Mouse (Mus musculus): ENCODE results near the gene Dph3. TPM values are rescaled to one million over a fixed set of nuclear protein-coding genes. Genes with fewer than 3 reads are reported as not detected.
"Not testable (repeated sequence)": the region's sequence is repeated elsewhere in the genome, so short reads cannot be mapped to it uniquely, and the experiment has no call there.

Dph3 gene
- 119 TPM for polyA plus RNA-seq (2012; fragmentation: generic; extraction: Trizol)
- long read RNA-seq, experiment 1, transcript Dph3-202 (3 exons, 2,953 nt) = major isoform, 51 of 59 reads
- long read RNA-seq, experiment 1, partial matches to known transcripts = 0 of 59 reads
- long read RNA-seq, experiment 1, other reads (novel, unspliced or antisense) = 2 of 59 reads
- long read RNA-seq, experiment 2, transcript Dph3-204 (3 exons, 3,079 nt) = minor isoform, 12 of 179 reads
- long read RNA-seq, experiment 2, transcript Dph3-205 (2 exons, 809 nt) = minor isoform, 13 of 179 reads
- long read RNA-seq, experiment 2, transcript Dph3-202 (3 exons, 2,953 nt) = major isoform, 148 of 179 reads
- long read RNA-seq, experiment 2, partial matches to known transcripts = 1 of 179 reads
- long read RNA-seq, experiment 2, other reads (novel, unspliced or antisense) = 4 of 179 reads

DNA sequence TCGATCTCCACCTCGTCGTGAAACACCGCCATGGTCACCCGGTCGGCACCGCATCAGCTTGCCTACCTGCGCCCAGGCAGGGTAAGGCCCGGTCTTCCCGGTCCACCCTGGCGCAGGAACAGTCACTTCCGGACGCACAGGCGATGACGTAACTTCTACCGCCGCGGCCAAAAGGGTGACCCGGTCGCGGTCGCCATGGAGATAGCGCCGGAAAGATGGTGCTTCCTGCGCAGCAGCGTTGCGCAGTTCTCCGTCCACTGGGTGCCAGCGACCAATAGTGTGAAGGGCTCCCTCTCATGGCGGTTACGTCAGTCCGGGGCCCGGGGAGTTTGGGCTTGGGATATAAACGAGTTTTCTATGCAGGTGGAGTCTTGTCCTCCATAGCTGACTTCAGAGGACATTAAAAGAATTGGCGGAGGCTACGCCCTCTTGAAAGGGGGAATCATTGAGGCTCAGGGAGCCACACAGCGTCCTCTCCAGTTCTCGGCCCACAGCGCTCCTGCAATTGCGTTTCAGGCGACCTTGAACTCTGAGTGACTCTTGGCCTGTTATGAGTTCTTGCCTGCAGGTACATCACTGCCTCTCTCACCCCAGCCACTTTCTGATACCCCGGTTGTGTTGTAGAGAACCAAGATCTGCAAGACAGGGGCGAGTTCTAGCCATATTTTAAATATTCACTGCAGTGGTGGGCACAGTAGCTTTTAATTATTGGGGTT, at the start of gene Dph3:
Dph3 (minus strand) TSS at position 244 of the 716 bp plus-strand sequence.
- peak within 1 kb of the TSS; percentile 69 for H3K4me3 ChIP-seq (ENCODE audit: insufficient read depth, poor library complexity, severe bottlenecking)
- peaks cover 45% of the 10 kb centered on the region for H3K79me3 ChIP-seq (ENCODE audit: low read depth)
- H3ac ChIP-seq (ENCODE audit: control insufficient read depth, insufficient read length, low read depth) = peak within 1 kb of the TSS; percentile 73
- TF ChIP-seq CTCF (IDR thresholded peaks at IDR 0.05; ENCODE audit: control insufficient read depth, insufficient read depth, insufficient read length) = no peak
- no peak for TF ChIP-seq USF1 (IDR thresholded peaks at IDR 0.05; ENCODE audit: low read depth)
- TF ChIP-seq CEBPB (IDR thresholded peaks at IDR 0.05; ENCODE audit: low read depth) = peak; percentile 37
- TF ChIP-seq MYOD1 (IDR thresholded peaks at IDR 0.05; ENCODE audit: control insufficient read depth, insufficient read length, low read depth) = no peak
- TF ChIP-seq FOSL1 (IDR thresholded peaks at IDR 0.05; ENCODE audit: insufficient read depth, low read length, poor library complexity, severe bottlenecking) = no peak
- no peak for TF ChIP-seq MYOG (IDR thresholded peaks at IDR 0.05; ENCODE audit: control insufficient read depth, extremely low read depth, insufficient read length)
- peak; percentile 17 for TF ChIP-seq MAX (IDR thresholded peaks at IDR 0.05)
- peaks cover 31% of the 10 kb centered on the region for H3K36me3 ChIP-seq (ENCODE audit: control insufficient read depth, insufficient read depth)
- peaks cover 57% of the 10 kb centered on the region for H3K79me2 ChIP-seq (ENCODE audit: control insufficient read depth, insufficient read depth)
- no peaks in the 10 kb centered on the region for H3K27me3 ChIP-seq (ENCODE audit: control insufficient read depth, insufficient read depth, insufficient read length)

- Histone ChIP-seq H3K79me3 (ENCODE audit: low read depth) (no peaks in the 10 kb centered on the region), H3ac (ENCODE audit: control insufficient read depth, insufficient read length, low read depth) (no peak overlapping the region), H3K79me2 (ENCODE audit: control insufficient read depth, insufficient read depth) (no peaks in the 10 kb centered on the region), H3K4me3 (ENCODE audit: insufficient read depth, poor library complexity, severe bottlenecking) (no peak overlapping the region), H3K36me3 (ENCODE audit: control insufficient read depth, insufficient read depth) (no peaks in the 10 kb centered on the region), H3K27me3 (ENCODE audit: control insufficient read depth, insufficient read depth, insufficient read length) (no peaks in the 10 kb centered on the region)
- TF ChIP-seq MYOD1 (IDR thresholded peaks at IDR 0.05; ENCODE audit: control insufficient read depth, insufficient read length, low read depth) = no peak
- TF ChIP-seq CTCF (IDR thresholded peaks at IDR 0.05; ENCODE audit: control insufficient read depth, insufficient read depth, insufficient read length) = no peak
- no peak for TF ChIP-seq FOSL1 (IDR thresholded peaks at IDR 0.05; ENCODE audit: insufficient read depth, low read length, poor library complexity, severe bottlenecking)
- TF ChIP-seq CEBPB (IDR thresholded peaks at IDR 0.05; ENCODE audit: low read depth) = no peak
- no peak for TF ChIP-seq USF1 (IDR thresholded peaks at IDR 0.05; ENCODE audit: low read depth)
- TF ChIP-seq MYOG (IDR thresholded peaks at IDR 0.05; ENCODE audit: control insufficient read depth, extremely low read depth, insufficient read length) = no peak
- TF ChIP-seq MAX (IDR thresholded peaks at IDR 0.05) = no peak
These were observed 48.8 kb upstream of the Dph3 start for GRCm38 (mm10) chr14:32134293-32134692.

DNA sequence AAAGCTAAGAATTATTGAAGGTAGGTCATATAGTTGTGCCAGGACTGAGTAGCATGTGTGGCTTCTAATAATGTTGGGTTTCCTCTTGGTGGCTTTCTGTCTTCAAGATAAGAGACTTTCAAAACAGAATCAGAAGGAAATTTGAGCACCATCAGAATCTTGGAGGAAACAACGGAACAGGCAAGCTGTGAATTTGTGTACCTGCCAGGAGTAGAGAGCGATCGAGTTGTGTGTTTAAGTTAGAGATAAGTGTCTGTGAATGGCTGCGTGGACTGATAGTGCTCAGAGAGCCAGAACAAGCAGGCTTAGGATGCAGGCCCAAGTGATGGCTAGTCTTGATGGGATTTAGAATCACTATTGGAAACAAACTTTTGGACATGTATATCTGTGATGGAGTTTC, 46.3 kb upstream of the Dph3 start:
- H3ac ChIP-seq (ENCODE audit: control insufficient read depth, insufficient read length, low read depth) = no peak overlapping the region
- H3K79me2 ChIP-seq (ENCODE audit: control insufficient read depth, insufficient read depth) = no peaks in the 10 kb centered on the region
- TF ChIP-seq FOSL1 (IDR thresholded peaks at IDR 0.05; ENCODE audit: insufficient read depth, low read length, poor library complexity, severe bottlenecking) (no peak), MYOD1 (IDR thresholded peaks at IDR 0.05; ENCODE audit: control insufficient read depth, insufficient read length, low read depth) (no peak), USF1 (IDR thresholded peaks at IDR 0.05; ENCODE audit: low read depth) (no peak), CTCF (IDR thresholded peaks at IDR 0.05; ENCODE audit: control insufficient read depth, insufficient read depth, insufficient read length) (no peak), MAX (IDR thresholded peaks at IDR 0.05) (no peak), CEBPB (IDR thresholded peaks at IDR 0.05; ENCODE audit: low read depth) (no peak), MYOG (IDR thresholded peaks at IDR 0.05; ENCODE audit: control insufficient read depth, extremely low read depth, insufficient read length) (no peak)

DNA sequence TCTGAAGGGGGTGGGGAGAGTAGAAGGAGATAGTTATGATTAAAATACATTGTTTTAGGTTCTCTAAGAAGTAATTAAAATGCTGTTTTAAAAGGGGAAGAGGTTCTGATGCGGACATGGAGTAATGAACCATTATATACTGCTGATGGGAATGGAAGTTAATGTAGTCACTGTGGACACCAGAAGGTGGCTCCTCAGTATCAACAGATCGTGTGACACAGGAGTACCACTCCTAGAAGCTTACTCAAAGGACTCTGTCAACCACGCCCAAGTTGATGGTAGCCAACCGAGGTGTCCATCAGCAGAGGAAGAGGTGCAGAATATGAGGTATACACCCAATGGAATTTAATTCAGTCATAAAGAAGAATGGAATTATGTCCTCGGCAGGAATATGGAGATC, 42.9 kb upstream of the Dph3 start:
- H3K4me3 ChIP-seq (ENCODE audit: insufficient read depth, poor library complexity, severe bottlenecking) = no peak overlapping the region
- H3K79me3 ChIP-seq (ENCODE audit: low read depth) = no peaks in the 10 kb centered on the region
- no peaks in the 10 kb centered on the region for H3K36me3 ChIP-seq (ENCODE audit: control insufficient read depth, insufficient read depth)
- H3ac ChIP-seq (ENCODE audit: control insufficient read depth, insufficient read length, low read depth) = no peak overlapping the region
- H3K27me3 ChIP-seq (ENCODE audit: control insufficient read depth, insufficient read depth, insufficient read length) = peaks cover 5% of the 10 kb centered on the region
- no peaks in the 10 kb centered on the region for H3K79me2 ChIP-seq (ENCODE audit: control insufficient read depth, insufficient read depth)
- no peak for TF ChIP-seq CTCF (IDR thresholded peaks at IDR 0.05; ENCODE audit: control insufficient read depth, insufficient read depth, insufficient read length)
- TF ChIP-seq MAX (IDR thresholded peaks at IDR 0.05) = no peak
- no peak for TF ChIP-seq CEBPB (IDR thresholded peaks at IDR 0.05; ENCODE audit: low read depth)
- TF ChIP-seq USF1 (IDR thresholded peaks at IDR 0.05; ENCODE audit: low read depth) = no peak
- TF ChIP-seq MYOG (IDR thresholded peaks at IDR 0.05; ENCODE audit: control insufficient read depth, extremely low read depth, insufficient read length) = no peak

More for the DNA sequence above, 46.3 kb upstream of the Dph3 start:
- no peaks in the 10 kb centered on the region for H3K27me3 ChIP-seq (ENCODE audit: control insufficient read depth, insufficient read depth, insufficient read length)
- no peaks in the 10 kb centered on the region for H3K79me3 ChIP-seq (ENCODE audit: low read depth)
- H3K36me3 ChIP-seq (ENCODE audit: control insufficient read depth, insufficient read depth) = no peaks in the 10 kb centered on the region
- no peak overlapping the region for H3K4me3 ChIP-seq (ENCODE audit: insufficient read depth, poor library complexity, severe bottlenecking)

DNA sequence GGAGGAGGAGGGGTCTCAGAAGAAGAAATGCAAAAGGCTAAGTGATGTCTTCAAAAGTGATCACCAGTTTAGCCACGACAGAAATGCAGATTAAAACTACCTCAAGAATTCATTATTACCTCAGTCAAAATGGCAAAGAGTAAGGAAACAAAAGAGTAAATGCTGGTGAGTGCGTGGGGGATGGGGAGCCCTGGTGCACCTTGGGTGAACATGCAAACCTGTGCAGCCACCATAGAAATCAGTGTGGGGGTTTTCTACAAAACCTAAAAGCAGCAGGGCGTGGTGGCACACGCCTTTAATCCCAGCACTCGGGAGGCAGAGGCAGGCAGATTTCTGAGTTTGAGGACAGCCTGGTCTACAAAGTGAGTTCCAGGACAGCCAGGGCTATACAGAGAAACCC, 39.7 kb upstream of the Dph3 start:
- H3K4me3 ChIP-seq (ENCODE audit: insufficient read depth, poor library complexity, severe bottlenecking); H3ac ChIP-seq (ENCODE audit: control insufficient read depth, insufficient read length, low read depth); H3K36me3 ChIP-seq (ENCODE audit: control insufficient read depth, insufficient read depth); H3K27me3 ChIP-seq (ENCODE audit: control insufficient read depth, insufficient read depth, insufficient read length); H3K79me3 ChIP-seq (ENCODE audit: low read depth); H3K79me2 ChIP-seq (ENCODE audit: control insufficient read depth, insufficient read depth): not testable (repeated sequence)

All from C2C12 (cell line).